Mouse (Mus musculus): ENCODE measurements around the gene Armc8.

The Armc8 gene

GRCm38 (mm10) chr9:99449886-99450647 is 118.6 kb downstream of the Armc8 start:
- DNase-seq (ENCODE audit: extremely low read depth, insufficient read length, low spot score) = peak; percentile 37

- DNase-seq (ENCODE audit: extremely low read depth, insufficient read length, low spot score) = no peak
Measured at GRCm38 (mm10) chr9:99447323-99447722, 121.4 kb downstream of the Armc8 start.

- no peak for DNase-seq (ENCODE audit: extremely low read depth, insufficient read length, low spot score)
Measured at GRCm38 (mm10) chr9:99446259-99446658, 122.4 kb downstream of the Armc8 start.

GRCm38 (mm10) chr9:99444590-99445178 is 124.0 kb downstream of the Armc8 start:
- no peak for DNase-seq (ENCODE audit: extremely low read depth, insufficient read length, low spot score)

- DNase-seq (ENCODE audit: extremely low read depth, insufficient read length, low spot score) = no peak
Measured at GRCm38 (mm10) chr9:99441647-99442433, 126.9 kb downstream of the Armc8 start.

- no peak for DNase-seq (ENCODE audit: extremely low read depth, insufficient read length, low spot score)
Measured at GRCm38 (mm10) chr9:99440941-99441340, 127.8 kb downstream of the Armc8 start.

GRCm38 (mm10) chr9:99439064-99439463 is 129.6 kb downstream of the Armc8 start:
- no peak for DNase-seq (ENCODE audit: extremely low read depth, insufficient read length, low spot score)

GRCm38 (mm10) chr9:99437781-99438565 is 130.7 kb downstream of the Armc8 start:
- no peak for DNase-seq (ENCODE audit: extremely low read depth, insufficient read length, low spot score)

GRCm38 (mm10) chr9:99437031-99437764 is 131.5 kb downstream of the Armc8 start, which contains the start of gene Mras:
Mras (minus strand) TSS chr9:99437381.
- DNase-seq (ENCODE audit: extremely low read depth, insufficient read length, low spot score) = no peak

GRCm38 (mm10) chr9:99436182-99437030 is 132.3 kb downstream of the Armc8 start:
- peak; percentile 77 for DNase-seq (ENCODE audit: extremely low read depth, insufficient read length, low spot score)

GRCm38 (mm10) chr9:99435619-99436181 is 133.0 kb downstream of the Armc8 start:
- DNase-seq (ENCODE audit: extremely low read depth, insufficient read length, low spot score) = no peak

- DNase-seq (ENCODE audit: extremely low read depth, insufficient read length, low spot score) = no peak
Measured at GRCm38 (mm10) chr9:99434892-99435618, 133.6 kb downstream of the Armc8 start.

- DNase-seq (ENCODE audit: extremely low read depth, insufficient read length, low spot score) = no peak
Measured at GRCm38 (mm10) chr9:99432478-99432877, 136.2 kb downstream of the Armc8 start.

- DNase-seq (ENCODE audit: extremely low read depth, insufficient read length, low spot score) = no peak
Measured at GRCm38 (mm10) chr9:99431963-99432362, 136.7 kb downstream of the Armc8 start.

GRCm38 (mm10) chr9:99431346-99431745 is 137.4 kb downstream of the Armc8 start:
- no peak for DNase-seq (ENCODE audit: extremely low read depth, insufficient read length, low spot score)

- DNase-seq (ENCODE audit: extremely low read depth, insufficient read length, low spot score) = no peak
Measured at GRCm38 (mm10) chr9:99430806-99431205, 137.9 kb downstream of the Armc8 start.

GRCm38 (mm10) chr9:99429845-99430244 is 138.9 kb downstream of the Armc8 start:
- DNase-seq (ENCODE audit: extremely low read depth, insufficient read length, low spot score) = no peak
